Mouse (Mus musculus) bone marrow, adult 2 months (tissue): ENCODE results near the gene Nme2.

Experiments used
- CTCF ChIP-seq: fragments of 200-500 bp; IDR thresholded peaks from 2 replicates; pipeline ENCODE4 v1.5.1; 2011; ENCODE audit warnings: low read length, control low read depth; ENCODE audit not compliant: control insufficient read depth, insufficient read depth
- POLR2A ChIP-seq: fragments of 200-500 bp; IDR thresholded peaks from 2 replicates; pipeline ENCODE4 v1.6.1; 2011; ENCODE audit warnings: low read depth, mild to moderate bottlenecking, control low read depth, low read length, borderline replicate concordance; ENCODE audit not compliant: control insufficient read depth

GRCm38 (mm10) chr11:93979502-93980049 is 23.5 kb upstream of the Nme2 start:
- TF ChIP-seq CTCF, result no peak
- no peak for TF ChIP-seq POLR2A
